Mouse (Mus musculus) left cerebral cortex, postnatal 4 days (tissue): ENCODE data around the gene Pclaf. TPM values are rescaled to one million over a fixed set of nuclear protein-coding genes. Genes with fewer than 3 reads are reported as not detected.

Experiments used
- DNase-seq: peaks from one replicate; pipeline ENCODE4 v3.0.0-alpha.2; 2022
- intact Hi-C: fragments of 180-260 bp; cut with DNase I; formaldehyde crosslinking; loops from one replicate; pipeline ENCODE4 v1.15.1; 2025
- total RNA-seq, 2 experiments: library from RNA; stranded (reverse); gene quantifications; 2 replicates each; pipeline ENCODE4 v1.2.3; 2021

Gene Pclaf
- 1 to 10 TPM; 7.0 to 8.5 TPM for total RNA-seq

DNA sequence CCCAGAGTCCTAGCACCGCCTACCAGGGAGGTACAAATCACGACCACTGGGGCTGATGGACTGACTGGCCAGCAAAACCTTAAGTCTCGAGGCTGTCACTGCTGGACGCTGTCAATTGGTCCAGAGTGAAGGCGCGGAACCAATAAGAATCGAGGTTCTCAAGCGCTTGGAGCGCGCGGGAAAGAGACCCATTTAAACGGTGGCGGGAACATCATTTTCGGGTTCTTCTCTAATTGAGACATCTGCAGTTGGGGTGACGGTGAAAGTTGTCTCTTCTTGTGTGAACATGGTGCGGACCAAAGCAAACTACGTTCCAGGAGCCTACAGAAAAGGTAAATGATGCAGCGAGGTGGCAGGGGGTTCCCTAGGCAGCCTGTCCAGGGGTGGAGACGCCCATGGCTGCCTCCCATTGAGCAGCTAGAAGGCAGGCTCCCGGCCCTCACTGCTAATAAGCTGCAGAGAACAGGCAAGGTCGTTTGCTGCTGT is at the start of gene Pclaf:
TSS of gene Pclaf (plus strand) at position 95 of the 486 bp plus-strand sequence.
- intact Hi-C loops, result no loop called here
- DNase-seq, result peak; percentile 72

DNA sequence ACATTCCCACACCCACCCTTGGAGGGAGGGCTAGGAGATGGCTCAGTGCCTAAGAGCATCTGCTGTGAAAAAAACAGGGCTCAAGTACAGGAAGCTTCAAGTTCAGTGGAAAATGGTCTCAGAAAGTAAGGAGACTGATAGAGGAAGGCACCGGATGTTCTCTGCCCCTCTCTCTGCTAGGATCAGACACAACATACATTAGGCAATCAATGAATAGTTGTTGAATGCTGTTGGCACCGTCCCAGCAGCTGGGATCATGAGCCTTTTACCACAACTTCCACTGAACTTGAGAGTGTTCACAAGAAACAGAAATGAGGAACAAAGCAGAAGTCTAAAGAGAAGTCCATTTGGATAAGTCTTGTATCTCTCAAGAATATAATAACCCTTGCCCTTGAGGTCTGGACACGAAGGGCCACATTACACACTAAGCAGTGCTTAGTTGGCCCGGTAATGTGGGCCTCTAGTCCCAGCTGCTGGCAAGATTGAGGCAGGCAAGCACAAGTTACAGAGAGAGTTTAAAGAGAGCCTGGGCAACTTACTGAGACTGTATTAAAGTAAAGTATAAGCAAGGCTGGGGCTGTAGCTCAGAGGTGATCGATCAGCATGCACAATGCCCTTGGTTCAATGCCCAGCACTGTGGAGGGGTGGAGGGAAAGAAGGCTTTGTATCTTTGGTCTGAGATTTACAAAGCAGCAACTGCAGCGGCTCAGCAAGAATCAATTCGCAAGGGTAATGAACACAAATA is 45.4 kb upstream of the Pclaf start:
- intact Hi-C loops, result loop anchor here (5.0 kb wide), 1 partner anchor 237 kb away; no protein-coding TSS in a partner anchor

DNA sequence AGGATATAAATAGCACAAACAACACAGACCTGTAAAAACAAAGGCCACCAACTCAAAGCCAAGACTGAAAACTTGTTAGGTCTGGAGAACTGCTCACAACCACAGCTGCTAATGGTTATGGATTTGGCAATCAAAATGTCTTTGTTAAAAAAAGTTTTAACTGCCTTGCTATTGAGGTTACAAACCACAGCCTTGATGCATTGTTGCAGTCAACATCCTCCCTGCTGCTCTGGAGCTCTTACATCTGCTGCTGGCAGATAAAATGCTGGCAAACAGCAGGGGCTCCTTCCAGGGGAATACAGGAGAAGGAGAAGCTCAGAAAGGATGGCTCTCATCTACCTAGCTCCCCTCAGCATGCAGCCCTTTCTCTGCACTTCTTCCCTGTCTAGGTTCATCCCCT is 41.9 kb upstream of the Pclaf start:
- intact Hi-C loops, result loop anchor here (5.0 kb wide), 1 partner anchor 241 kb away; no protein-coding TSS in a partner anchor
- DNase-seq, result no peak

More for the DNA sequence above, 45.4 kb upstream of the Pclaf start:
- peak; percentile 39 for DNase-seq

DNA sequence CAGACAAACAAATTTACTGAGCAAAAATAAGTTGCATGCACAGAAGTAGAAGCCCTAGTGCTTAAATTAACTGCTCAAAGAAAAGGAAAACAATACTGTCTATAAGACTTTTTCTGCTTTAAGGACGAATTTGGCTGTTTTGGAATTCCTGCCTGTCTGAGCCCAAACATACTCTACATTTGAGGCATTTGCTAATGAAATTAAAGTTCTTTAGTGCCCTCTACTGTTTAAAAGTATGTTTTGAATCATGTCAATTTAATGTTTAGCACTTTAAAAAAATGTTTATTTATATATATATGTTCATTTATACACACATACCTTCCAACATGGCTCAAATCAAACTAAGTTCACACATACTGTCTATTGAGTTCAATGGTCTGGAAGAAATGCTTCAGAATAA is 39.8 kb upstream of the Pclaf start:
- intact Hi-C loops, result loop anchor here (2.0 kb wide), 1 partner anchor 155 kb away; no protein-coding TSS in a partner anchor
- DNase-seq, result no peak

DNA sequence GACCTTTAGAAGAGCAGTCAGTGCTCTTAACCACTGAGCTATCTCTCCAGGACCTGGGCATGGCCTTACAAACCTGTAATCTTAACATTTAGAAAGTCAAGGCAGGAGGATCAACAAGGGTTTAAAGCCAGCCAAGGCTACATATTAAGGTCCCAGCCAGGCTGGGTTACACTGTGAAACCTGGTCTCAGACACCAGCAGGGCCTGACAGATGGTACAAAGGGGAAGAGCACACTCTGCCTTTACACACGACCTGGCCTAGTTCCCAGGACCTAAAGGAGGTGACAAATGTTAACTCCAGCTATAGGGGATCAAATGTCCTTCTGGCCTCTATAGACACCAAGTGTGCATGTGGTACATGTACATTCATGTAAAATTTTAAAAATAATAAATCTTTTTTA is 30.4 kb upstream of the Pclaf start:
- intact Hi-C loops, result no loop called here
- DNase-seq, result peak; percentile 9

DNA sequence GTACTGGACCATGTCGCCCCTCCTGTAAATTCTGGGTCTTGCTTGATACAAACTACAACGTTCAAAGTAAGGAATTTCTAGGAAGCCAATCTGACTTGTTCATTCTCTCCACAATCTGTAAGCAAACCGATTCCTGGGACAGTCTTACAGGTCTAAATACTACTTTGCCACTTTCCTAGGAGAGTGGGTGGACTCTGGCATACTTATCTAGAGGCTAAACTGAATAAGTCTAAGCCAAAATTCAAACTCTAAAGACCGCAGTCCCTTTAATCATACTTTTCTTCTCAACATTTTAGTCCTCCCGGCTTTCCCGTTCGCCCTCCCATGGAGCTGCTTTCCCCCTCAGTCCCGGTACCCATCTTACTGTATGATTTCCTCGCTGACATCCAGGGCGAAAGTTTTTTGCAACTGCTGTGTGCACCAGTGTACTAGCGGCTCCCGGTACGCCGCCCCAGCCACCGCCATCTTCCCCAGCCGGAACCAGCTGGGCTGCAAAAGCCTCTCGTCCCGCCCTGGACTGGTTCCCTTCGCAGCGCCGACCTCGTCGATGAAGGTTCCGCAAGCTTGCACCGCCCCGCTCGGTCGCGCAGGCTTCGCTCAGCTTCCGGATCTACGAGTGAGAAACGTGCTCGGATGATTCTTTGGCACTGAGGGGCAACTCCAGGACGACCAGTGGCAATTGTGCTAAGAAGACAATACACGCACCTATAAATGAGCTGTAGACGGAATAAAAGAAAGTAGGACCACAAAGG is 5.3 kb upstream of the Pclaf start:
- intact Hi-C loops, result no loop called here
- peak; percentile 92 for DNase-seq

DNA sequence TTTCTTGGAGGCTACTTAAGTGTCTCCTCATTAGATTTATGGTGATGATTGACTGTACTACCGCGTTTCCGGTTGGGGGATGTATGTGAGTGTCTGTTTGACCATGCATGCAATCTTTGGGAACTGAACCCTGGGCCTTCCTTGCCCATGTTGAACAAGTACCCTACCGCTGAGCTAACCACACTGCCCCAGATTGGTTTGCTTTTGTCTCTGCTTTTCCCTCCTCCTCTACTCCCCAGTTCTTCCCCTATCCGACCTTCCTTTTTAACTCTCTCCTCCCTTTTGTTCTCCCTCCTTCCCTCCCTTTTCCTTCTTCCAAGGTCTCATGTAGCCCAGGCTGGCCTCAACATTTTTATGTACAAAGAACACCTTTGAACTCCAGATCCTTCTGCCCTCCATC is 1.1 kb downstream of the Pclaf start:
- no peak for DNase-seq
- intact Hi-C loops, result no loop called here

DNA sequence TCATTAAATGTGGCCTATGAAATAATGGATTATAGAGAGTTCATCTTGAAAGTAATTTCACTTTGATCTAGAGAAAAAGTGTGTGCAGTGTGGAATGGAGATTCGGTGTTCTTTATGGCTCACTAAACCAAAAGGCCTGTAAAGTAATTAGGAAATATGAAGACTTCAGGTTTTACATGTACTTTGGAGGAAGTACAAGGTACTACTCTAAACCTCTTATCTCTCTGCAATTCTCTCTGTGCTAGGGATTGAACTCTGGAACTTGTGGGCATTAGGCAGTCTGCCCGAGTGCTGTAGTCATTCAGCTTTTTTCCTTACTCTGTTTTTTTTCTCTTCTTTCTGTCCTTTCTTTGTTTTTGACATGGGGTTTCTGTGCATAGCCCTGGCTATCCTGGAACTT is 6.9 kb downstream of the Pclaf start:
- intact Hi-C loops, result no loop called here
- no peak for DNase-seq

DNA sequence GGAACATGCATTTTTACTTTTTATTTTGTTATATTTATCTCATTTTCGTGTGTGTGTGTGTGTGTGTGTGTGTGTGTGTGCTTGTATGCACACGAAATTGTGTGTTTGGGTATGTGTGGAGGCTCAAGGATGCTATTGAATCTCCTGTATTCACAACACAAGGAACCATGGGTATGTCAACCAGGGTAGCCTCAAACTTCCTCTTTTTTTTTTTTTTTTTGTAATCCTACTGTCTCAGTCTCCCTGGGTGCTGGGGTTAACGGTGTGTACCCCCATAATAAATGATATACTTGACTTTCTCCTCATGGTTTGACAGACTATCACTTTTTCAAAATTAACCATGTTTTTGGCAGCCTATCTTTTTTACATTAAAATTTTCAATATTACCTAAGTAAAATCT is 12.8 kb downstream of the Pclaf start:
- DNase-seq, result no peak
- intact Hi-C loops, result no loop called here

DNA sequence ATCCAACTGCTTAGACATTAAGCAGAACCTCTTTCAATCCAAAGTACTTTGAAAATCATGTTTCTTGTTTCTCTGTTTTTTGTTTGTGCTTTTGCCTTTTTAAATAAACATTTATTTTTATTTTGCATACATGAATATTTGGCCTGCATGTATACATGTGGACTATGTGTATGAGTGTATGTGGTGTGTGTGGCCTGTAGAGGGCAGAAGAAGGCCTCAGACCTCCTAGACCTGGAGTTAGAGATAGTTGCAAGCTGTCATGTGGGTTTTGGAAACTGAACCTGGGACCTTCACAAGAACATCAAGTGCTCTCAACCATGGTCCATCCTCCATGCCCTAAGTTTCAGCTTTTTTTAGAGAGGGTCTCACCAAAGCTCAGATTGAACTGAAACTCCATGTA is 13.4 kb downstream of the Pclaf start:
- intact Hi-C loops, result no loop called here
- no peak for DNase-seq

DNA sequence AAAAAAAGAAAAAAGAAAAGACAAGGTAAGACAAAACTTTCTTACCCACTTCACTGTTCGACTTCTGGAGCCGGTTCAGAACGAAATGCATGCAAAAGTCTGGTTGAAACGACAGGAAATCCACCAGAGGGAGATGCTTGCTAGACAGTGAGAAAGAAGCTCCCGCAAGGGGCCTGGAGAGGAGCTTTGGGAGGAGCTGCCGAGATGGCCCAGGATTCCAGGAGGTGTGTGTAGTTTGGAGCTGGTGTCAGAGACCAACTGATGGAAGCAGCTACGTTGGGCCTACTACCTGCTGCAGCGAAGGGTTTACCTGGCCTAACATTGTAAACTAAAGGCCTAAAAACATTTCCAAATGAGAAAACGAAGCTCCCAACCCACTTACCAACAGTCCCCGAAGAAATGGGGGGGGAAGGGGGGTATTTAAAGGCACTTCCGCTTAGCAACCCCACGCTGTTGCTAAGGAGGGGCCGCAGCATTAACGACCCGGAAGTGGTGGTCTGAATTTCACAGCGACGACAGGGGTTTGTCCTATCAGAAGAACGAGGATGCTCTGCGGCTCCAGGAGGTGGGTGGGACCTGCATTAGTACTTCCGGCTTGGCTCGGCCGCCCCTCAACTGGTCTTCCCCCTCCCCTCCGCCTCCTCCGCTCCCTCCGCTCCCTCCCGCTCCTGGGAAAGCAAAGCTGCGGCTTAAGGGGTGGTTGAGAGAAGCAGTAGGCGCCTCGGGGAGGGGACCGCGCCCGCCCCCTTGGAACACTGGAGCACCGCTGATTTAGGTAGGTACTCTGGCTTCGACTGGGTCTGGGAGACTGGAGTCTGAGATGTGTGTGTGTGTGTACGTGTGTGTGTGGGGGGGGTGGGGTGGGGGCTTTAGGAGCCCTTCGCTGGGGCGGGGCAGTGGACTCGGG is 18.6 kb downstream of the Pclaf start, which contains the start of the genes Trip4 and Csnk1g1:
TSS of gene Trip4 (minus strand) at position 401 of the 907 bp plus-strand sequence.
TSS of gene Csnk1g1 (plus strand) at position 531 of the 907 bp plus-strand sequence.
- intact Hi-C loops, result loop anchor here (5.0 kb wide), 1 partner anchor 99 kb away; no protein-coding TSS in a partner anchor
- peak; percentile 97 for DNase-seq

DNA sequence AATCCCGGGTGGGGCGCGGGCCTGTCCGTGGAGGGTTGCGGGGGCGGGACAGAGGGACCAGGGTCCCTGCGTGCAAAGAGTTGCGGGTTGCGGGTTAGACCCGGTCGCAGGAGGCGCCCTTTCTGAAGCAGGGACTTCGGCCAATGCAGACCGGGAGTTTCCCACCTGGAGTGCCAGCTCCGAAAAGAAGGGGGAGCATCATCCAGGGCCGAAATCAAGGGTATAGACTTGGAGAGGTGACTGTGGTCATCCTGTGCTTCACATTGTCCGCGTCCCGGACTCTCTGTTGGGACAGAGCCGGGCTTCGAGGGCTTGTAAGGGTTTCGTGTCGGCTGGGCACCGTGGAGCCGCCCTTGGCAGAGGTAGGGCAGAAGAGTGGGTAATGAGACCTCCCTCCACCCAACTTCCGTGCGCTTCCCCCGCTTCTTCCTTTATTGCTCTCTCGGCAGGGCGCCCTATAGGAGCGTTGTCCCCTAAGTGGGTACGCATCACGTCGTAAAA is 19.3 kb downstream of the Pclaf start:
- DNase-seq, result peak; percentile 56
- intact Hi-C loops, result loop anchor here (5.0 kb wide), 1 partner anchor 98 kb away; no protein-coding TSS in a partner anchor

DNA sequence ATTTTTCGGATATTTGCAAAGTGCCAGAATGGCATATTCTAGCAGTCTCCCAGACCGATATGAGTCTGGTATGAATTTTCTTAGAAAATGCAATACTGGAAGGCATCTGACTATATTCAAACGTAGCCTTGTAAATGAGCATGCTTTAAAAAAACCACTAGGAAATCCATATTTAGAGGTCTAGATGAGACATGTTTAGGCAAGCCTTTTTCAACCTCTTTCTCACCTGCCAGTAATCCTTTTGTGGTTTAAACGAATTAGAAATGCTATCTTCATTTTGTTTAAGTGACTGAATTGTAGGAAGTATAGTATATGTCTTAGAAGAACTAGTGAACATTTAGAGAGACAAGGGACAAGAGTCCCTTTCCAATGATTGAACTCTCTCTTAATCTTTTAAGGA is 19.8 kb downstream of the Pclaf start:
- intact Hi-C loops, result loop anchor here (5.0 kb wide), 1 partner anchor 97 kb away; no protein-coding TSS in a partner anchor

DNA sequence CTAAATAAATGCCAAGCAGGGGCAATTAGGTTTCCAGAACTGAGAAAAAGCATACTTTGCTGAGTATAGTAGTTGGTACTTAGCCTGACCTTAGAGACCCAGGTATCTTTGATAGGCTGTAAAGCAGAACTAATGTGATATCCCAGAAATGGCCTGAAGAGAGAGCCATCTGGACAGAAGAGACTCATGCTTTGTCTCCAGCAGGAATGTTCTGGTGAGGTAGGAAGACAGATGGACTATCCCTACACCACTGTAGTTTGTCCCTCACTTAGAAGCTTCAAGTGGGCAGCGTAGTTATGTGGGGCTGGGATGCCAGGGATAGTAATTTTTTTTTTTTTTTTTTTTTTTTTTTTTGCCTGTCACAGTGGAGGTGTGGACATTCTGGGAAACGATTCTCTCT is 23.9 kb downstream of the Pclaf start:
- intact Hi-C loops, result no loop called here
- DNase-seq, result no peak

More for the DNA sequence above, 19.8 kb downstream of the Pclaf start:
- no peak for DNase-seq

DNA sequence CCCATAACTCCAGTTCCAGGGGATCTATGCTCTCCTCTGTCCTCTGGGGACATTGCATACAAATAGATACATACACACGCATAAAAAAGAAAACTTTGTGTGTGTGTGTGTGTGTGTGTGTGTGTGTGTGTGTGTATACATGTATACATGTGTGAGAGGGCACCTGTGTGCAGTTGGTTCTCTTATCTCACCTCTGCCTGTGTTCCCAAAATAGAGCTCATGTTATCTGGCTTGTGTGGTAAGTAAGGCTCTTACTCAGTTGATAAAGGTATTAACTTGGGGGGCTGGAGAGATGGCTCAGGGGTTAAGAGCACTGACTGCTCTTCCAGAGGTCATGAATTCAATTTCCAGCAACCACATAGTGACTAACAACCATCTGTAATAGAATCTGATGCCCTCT is 27.0 kb downstream of the Pclaf start:
- intact Hi-C loops, result no loop called here
- no peak for DNase-seq

DNA sequence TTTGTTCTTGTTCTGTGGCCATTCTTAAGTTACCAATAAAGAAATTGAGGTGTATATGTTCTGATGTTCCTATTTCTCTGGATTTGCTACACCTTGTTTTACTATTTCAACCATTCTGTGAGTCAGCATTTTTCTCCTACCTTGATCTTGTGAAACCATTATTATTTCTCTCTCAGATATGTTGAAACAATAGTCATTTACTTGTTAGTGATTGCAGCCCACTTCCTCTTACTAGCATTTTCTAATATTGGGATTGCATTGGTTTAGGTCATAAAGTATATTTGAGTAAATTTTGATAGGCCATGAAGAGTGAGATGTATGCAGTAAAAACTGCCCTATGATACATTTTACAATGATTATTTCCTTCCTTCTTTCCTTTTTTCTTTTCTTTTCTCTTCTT is 38.4 kb downstream of the Pclaf start:
- no peak for DNase-seq
- intact Hi-C loops, result no loop called here

DNA sequence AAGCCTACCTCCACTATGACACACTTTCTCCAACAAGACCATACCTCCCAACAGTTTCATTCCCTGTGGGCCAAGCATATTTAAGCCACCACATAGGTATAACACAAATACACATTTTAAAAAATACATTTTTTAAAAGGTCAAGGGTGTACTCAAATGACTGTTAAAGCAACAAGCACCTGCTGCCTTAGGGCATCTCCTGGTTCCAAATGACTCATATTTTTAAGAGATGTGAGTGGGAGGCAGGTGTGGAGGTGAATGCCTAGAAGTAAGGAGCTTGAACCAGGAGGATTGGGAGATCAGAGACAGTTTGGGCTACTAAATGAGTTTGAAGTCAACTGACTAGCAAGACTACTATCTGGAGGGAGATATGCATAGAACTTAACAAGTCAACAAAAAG is 39.8 kb downstream of the Pclaf start:
- DNase-seq, result no peak
- intact Hi-C loops, result no loop called here

DNA sequence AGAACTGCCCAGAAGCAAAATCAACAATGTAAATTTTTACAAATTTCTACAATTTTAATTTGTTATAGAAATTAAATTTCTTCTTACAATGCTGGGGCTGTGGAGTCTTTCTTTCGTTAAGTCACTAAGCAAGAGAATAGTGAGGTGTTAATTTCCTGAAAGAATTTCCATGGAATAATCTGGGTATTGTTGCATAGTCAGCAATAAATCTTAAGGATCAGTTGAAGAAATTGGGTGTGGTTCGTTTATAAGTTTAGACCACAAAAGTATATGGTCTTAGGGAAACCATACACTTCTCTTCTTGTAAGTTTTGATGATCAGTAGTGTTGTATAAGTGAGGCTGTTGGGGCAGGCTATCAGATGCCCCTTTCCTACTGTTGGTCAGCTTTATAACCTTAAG is 47.5 kb downstream of the Pclaf start:
- DNase-seq, result no peak
- intact Hi-C loops, result no loop called here

DNA sequence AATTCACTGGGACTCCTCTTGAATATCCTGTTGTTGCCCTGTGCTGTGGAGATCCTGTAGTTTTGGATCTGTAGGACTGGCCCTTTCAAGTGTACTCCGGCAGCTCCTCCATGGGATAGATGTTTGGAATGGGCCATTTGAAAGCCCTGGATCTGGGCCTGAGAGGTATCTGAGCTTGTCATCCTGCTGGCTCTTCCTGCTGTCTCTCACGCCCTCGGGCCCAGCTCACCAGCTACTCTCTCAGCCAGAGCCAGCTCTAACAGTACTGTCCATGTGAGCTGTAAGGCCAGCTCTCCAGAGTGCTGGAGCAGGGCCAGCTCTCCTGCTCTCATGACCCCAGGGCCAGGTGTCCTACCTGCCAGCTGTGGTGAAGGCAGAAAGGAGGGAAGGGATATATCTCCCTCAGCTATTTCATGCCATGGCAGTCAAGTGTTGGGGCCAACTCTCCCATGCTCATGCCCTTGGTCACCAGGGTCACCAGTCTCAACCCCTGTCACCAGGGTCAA is 61.1 kb downstream of the Pclaf start:
- intact Hi-C loops, result no loop called here
- no peak for DNase-seq
